Mouse (Mus musculus) mouse trophoblast stem cell (cell line): ENCODE measurements around the gene Lyst.
"Not testable (repeated sequence)": the region's sequence is repeated elsewhere in the genome, so short reads cannot be mapped to it uniquely, and the experiment has no call there.

Source experiments
- in situ Hi-C, 2 experiments: fragments of 300-500 bp; cut with MseI, MboI; formaldehyde crosslinking; loops; 2 replicates in 1 of 2; 3 replicates in 1 of 2; pipeline ENCODE4 v1.15.1; 2025

Gene Lyst

GRCm38 (mm10) chr13:13635224-13635623 lies 45.0 kb downstream of the Lyst start:
- in situ Hi-C loops = no loop called here

GRCm38 (mm10) chr13:13637577-13637976 lies 47.4 kb downstream of the Lyst start:
- in situ Hi-C loops = no loop called here

DNA sequence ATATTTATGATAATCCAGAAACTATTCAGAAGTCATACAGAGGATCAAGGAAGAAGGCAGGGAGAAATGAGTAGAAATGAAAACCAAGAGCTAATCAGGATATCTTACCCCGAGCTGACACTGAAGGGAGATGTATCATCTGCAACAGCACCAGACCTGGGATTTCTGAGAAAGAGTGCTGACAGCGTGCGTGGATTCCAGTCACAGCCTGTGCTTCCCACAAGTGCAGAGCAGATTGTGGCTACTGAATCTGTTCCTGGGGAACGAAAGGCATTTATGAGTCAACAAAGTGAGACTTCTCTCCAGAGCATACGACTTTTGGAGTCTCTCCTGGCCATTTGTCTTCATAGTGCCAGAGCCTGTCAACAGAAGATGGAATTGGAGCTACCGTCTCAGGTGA lies 47.8 kb downstream of the Lyst start:
- in situ Hi-C loops = no loop called here

DNA sequence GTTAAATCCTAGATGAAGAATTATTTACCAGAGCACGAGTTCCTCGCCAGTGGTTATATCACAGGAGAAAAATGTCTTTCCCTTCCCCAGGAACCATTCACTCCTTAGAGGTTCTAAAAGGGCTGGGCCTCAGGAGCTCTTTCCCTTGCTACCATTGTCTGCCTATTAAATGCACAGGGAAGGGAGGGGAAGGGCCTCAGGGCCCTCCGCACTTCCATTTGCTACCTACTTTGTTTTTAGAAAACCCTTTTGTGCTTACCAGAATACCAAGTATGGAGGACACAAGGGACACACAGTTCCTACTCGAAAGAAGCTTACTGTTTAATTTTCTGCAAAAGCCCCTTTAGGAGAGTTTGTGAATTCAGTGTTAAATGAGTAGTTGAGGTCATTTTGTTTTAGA lies 48.5 kb downstream of the Lyst start:
- in situ Hi-C loops = no loop called here

DNA sequence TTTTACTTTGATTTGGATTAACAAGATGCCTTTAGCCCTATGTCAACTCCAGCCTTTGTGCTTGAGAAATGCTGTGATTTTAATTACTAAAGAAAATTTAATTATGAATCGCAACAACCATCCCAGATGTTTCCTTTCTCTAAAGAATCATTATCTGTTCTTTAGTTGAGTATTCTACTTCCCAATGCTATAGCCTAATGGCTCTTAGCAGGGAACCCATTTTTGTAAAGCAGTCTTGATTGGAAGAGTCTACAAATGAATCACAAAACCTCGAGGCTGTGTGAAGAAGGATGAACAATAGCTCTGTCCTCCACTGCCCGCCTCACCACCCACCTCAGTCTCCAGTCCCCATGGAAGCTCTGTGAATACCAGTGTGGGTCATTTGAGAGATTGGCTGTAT lies 57.1 kb downstream of the Lyst start:
- in situ Hi-C loops = no loop called here

DNA sequence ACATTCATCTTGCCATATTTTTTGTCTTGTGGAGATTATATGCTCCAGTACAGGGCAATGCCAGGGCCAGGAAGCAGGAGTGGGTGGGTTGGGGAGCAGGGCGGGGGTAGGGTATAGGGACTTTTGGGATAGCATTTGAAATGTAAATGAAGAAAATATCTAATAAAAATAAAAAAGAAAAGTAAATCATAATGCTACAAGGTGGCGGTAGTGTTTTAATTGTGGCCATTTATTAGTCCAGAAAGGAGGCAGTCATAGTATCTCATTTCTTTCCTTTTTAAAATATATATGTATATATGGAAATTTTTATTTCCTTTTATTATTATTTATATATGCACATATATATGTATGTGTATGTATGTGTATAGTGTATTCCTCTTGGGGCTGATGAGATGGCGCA lies 65.3 kb downstream of the Lyst start:
- in situ Hi-C loops = no loop called here

DNA sequence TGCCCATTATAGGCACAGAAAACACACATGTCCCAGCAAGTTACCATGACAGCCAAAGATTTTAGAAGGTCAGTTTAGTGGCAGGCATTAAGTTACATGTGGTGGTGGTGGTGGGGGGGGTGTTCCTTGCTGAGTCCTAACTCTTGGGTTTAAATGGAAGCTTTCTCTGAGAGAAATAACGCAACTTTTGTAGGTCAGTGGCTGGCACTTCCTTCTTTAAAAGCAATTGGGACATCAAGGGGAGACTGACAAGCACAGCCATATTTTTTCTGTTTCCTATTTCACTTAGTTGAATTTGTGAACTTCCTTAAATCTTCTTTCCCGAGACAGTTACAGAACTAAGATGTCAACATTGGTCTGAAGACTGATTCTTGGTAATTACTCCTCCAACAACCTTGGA lies 75.9 kb downstream of the Lyst start:
- in situ Hi-C loops = not testable (repeated sequence)

DNA sequence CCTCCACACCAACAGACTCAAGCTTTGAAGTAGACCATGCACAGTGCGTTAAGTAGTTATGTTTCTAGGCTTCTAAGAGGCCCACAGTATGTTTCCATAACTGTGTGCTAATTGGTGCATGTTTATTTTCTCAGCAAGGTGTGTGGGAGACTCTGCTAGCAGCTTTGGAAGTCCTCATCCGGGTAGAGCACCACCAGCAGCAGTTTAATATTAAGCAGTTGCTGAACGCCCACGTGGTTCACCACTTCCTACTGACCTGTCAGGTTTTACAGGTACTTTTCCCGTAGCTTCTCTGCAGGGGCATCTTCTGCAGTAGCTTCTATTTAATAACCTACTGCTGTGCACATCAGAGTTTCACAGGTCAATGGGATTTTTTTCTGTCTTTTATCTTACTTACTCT lies 80.5 kb downstream of the Lyst start:
- in situ Hi-C loops = no loop called here

GRCm38 (mm10) chr13:13671585-13672328 lies 81.6 kb downstream of the Lyst start:
- in situ Hi-C loops = no loop called here

GRCm38 (mm10) chr13:13674669-13675343 lies 84.6 kb downstream of the Lyst start:
- in situ Hi-C loops = no loop called here

GRCm38 (mm10) chr13:13677871-13678270 lies 87.7 kb downstream of the Lyst start:
- in situ Hi-C loops = no loop called here

DNA sequence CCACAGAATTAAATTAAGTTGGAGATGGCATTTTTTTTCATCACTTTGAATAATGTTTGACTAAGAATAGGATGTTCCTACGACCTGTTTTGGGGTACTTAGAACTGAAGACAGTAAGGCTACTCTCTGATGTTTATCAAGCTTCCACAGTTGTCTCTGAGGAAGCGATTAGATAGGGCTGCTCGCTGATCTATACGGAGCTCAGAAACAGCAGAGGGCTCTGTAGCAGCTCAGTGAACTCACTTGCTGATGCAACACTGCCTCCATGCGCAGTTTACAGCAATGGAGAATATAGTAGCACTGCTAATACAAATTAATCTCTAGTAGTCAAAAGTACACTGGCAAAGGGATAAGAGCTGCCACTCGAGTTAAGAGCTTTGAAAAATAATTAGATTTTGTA lies 91.4 kb downstream of the Lyst start:
- in situ Hi-C loops = no loop called here

DNA sequence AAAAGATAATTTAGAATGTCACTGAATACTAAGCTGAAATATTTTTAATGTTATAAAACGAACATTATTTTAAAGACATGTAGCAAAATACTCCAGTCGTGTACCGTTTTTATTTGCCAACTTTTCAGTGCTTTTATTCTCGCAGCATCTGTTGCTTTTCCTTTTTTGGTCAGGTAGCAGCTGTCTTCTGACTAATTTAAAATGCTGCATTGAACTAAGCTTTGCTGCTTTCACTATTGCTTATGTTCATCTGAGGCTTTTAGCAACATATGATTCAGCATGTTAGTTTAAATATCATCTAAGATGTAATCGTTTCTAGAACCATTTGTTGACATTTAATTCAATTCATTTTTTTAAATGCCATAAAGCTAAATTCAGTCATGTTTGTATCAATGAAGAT lies 113.3 kb downstream of the Lyst start:
- in situ Hi-C loops = no loop called here

- in situ Hi-C loops = not testable (repeated sequence)
Observed at GRCm38 (mm10) chr13:13721435-13721834, 131.2 kb downstream of the Lyst start.

DNA sequence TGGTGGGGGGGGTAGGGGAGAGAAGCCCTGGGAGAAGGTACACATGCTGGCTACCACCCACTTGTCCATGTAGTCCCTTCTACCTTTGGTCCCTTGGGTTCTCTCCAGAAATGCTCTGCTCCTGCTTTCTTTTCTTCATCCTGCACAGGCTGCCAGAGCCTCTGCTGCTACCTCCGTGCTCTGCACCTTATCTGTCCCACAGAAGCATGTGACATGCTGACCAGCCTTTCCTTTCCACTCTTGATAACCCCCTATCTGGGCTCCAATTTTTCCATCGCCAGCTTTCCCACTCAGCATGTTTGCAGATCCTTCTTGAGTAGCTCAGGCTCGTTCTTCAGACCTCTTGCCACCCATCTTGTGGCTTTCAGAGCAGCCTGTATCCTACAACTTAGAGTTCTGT lies 133.1 kb downstream of the Lyst start:
- in situ Hi-C loops = no loop called here

DNA sequence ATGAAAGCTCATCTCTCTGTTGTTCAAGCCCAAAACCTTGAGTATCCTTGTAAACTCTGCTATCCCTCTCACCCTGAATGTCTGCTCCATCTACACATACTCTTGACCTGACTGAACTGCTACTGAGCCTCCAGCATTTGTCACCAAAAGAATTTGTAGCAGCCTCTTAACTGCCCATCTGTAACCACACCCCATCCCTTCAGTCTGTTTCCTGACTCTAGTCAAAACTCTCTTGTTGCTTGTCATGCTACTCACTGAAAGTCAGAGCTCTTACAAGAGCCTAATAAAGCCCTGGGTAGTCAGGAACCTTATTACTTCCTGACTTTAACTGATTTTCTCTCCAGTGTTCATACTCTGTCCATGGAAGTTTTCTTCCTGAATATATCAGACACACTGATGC lies 133.6 kb downstream of the Lyst start:
- in situ Hi-C loops = no loop called here

- in situ Hi-C loops = no loop called here
Observed at GRCm38 (mm10) chr13:13739232-13739631, 149.0 kb downstream of the Lyst start.

DNA sequence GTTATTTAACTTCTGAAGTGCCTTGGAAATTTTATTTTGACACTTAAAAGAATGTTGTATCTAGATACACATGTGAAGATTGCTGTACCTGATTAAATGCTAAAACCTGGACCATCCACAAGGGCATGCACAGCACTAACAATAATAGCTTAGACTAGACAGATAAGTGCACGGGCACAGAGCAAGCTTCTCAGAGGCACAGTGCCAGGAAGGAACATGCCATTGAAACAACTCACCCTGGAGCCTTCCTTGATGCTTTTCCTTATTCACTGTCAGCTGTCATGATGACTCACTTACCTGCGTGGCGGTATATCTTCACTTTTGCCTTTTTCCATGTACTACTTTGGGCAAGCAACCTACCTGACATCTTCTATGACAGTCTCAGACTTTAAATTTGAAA lies 155.7 kb downstream of the Lyst start:
- in situ Hi-C loops = no loop called here

DNA sequence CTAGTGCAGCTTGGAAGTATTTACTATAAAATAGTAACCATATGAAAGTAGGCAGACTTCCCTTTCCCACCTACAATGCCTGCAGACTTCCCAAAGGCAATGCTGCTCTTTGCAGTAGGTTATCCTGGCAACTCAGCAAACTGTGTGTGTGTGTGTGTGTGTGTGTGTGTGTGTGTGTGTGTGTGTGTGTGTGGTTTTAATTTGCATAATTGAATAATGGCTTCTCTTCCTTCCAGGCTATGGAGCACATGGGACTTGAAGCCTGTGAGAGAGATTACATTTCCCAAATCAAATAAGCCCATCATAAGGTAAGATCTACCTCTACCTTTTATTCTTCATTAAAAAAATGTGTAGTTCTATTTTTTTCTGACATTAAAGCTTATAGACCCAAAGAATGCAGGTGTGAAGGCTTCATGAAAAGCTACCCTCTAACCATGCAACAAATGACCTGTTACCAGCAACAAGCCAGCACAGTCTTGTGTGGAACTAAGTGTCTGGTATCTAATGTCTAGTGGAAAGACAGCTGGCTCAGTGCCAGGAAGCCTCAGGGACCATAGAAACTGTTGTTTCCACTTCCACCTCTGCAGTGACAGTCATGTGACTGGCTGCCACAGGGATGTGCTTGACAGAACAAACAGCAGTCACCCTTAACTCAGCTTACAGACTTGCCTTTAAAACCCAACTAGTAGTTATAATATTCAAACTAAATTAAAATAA lies 185.7 kb downstream of the Lyst start:
- in situ Hi-C loops = no loop called here

DNA sequence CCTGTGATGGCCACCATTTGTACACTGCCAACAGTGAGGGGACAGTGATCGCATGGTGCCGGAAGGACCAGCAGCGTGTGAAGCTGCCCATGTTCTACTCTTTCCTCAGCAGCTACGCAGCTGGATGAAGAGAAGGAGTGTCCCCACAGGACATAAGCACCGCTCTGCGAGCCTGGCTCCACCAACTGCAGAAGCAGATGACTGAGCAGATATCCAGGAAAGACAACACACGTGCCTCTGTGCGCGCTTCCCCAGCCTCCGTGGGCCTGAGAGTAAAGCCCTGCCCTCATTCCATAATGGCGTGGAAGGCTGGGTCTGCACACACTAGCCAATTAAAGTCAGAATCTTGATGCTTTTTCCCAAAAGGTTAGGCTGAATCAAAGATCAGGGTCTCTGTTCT lies 186.9 kb downstream of the Lyst start:
- in situ Hi-C loops = no loop called here

GRCm38 (mm10) chr13:13777696-13778095 lies 187.5 kb downstream of the Lyst start:
- in situ Hi-C loops = no loop called here

- in situ Hi-C loops = no loop called here
Observed at GRCm38 (mm10) chr13:13778837-13779458, 188.8 kb downstream of the Lyst start.
